Mouse (Mus musculus): ENCODE results near the gene Socs1.
"Not testable (repeated sequence)": the region's sequence is repeated elsewhere in the genome, so short reads cannot be mapped to it uniquely, and the experiment has no call there.

Gene Socs1

GRCm38 (mm10) chr16:10785371-10786231 is at the start of gene Socs1:
TSS of gene Socs1 (minus strand) at chr16:10785536.
- peak; percentile 42 to 71 for DNase-seq (ENCODE audit: low spot score in 2 of 2)

- DNase-seq (ENCODE audit: low spot score in 2 of 2): no peak
These were observed 49.2 kb upstream of the Socs1 start for GRCm38 (mm10) chr16:10834542-10834910.

GRCm38 (mm10) chr16:10828461-10828805 is 43.1 kb upstream of the Socs1 start:
- DNase-seq (ENCODE audit: low spot score in 2 of 2): no peak

- no peak for DNase-seq (ENCODE audit: low spot score in 2 of 2)
These were observed 42.6 kb upstream of the Socs1 start for GRCm38 (mm10) chr16:10827766-10828460.

- DNase-seq (ENCODE audit: low spot score in 2 of 2): no peak
These were observed 41.9 kb upstream of the Socs1 start for GRCm38 (mm10) chr16:10827269-10827668.

- no peak for DNase-seq (ENCODE audit: low spot score in 2 of 2)
These were observed 40.5 kb upstream of the Socs1 start for GRCm38 (mm10) chr16:10825840-10826239.

- DNase-seq (ENCODE audit: low spot score in 2 of 2): no peak
These were observed 39.2 kb upstream of the Socs1 start for GRCm38 (mm10) chr16:10824536-10824935.

DNA sequence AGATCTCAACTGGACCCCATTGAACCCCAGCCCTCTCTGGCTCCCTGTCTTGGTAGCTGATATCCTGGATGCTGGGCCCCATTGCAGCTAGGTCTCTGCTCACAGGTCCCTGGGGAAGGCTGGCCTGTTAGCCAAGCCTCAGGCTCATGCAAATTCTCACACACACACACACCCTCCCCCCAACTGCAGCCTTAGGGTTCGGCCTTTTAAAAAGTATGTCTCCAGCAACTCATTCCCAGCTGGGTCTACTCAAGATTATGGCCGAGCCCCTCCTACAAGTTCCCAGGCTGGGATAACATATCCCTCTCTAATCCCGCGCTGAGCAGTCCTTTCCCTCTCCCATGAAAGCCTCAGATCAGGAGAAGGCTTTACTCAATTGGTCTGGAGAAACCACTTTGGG is 36.1 kb upstream of the Socs1 start:
- no peak for DNase-seq (ENCODE audit: low spot score in 2 of 2)

GRCm38 (mm10) chr16:10819966-10820365 is 34.6 kb upstream of the Socs1 start:
- DNase-seq (ENCODE audit: low spot score in 2 of 2): no peak

GRCm38 (mm10) chr16:10818579-10819135 is 33.3 kb upstream of the Socs1 start:
- DNase-seq (ENCODE audit: low spot score in 2 of 2): no peak

DNA sequence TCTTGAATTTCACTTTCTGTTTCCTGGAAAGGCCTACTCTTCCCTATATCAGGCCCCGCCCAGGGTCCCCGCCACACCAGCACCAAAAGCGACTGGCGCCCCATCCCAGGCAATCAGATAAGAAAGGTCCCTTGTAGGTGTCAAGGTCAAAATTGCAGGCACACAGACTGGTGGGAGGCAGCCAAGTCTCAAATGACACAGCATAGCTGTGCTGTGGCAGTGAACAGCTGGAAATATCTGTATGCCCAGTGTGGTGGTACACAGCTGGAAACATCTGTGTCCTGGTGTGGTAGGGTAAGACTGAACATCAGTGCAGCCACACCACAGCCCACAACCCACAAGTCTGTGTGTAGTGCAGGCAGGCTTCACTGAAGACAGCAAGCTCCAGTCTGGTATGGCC is 29.5 kb upstream of the Socs1 start:
- DNase-seq (ENCODE audit: low spot score in 2 of 2): no peak

DNA sequence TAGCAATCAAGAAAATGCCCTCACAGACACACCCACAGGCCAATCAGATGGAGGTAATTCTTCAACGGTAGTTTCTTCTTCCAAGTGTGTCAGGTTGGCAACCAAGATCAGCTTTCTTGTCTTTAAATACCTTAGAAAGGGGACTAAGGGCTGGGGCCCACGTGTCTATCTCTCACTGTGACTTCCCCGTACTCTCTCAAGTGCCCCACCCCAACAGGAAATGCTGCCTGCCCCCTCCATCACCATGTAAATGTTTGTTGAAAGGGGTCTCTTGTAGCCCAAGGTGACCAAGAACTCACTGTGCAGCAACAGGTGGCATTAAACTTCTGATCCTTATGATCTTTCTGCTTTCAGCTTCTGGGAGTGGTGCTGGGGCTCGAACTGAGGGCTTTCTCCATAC is 28.4 kb upstream of the Socs1 start:
- DNase-seq (ENCODE audit: low spot score in 2 of 2): no peak

- DNase-seq (ENCODE audit: low spot score in 2 of 2): no peak
These were observed 27.6 kb upstream of the Socs1 start, which contains the start of gene Gm11172 for GRCm38 (mm10) chr16:10812865-10813371. TSS of gene Gm11172 (plus strand) at chr16:10812915.

DNA sequence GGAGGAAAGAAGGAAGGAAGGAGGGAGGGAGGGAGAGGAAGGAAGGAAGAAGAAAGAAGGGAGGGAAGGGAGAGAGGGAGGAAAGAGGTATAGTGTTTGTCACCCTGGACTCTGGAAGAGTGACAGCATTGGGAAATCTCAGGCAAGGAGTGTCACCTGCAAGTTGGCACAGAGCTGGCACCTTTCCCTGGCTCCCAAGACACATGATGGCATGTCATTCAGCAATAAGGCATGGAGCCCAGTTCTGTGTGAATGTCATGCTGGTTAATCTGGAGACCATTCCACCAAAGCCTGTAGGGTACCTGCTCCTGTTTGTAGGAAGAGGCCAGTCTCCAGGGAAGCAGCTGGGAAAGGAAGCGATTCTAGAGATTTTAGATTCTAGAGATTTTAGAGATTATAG is 25.0 kb upstream of the Socs1 start:
- no peak for DNase-seq (ENCODE audit: low spot score in 2 of 2)

- no peak for DNase-seq (ENCODE audit: low spot score in 2 of 2)
These were observed 20.6 kb upstream of the Socs1 start, which contains the start of gene Prm1 for GRCm38 (mm10) chr16:10805789-10806527. TSS of gene Prm1 (minus strand) at chr16:10805839.

GRCm38 (mm10) chr16:10802420-10802819 is 17.1 kb upstream of the Socs1 start:
- DNase-seq (ENCODE audit: low spot score in 2 of 2): not testable (repeated sequence)

- DNase-seq (ENCODE audit: low spot score in 2 of 2): no peak
These were observed 10.7 kb upstream of the Socs1 start, which contains the start of gene Prm2 for GRCm38 (mm10) chr16:10796034-10796433. TSS of gene Prm2 (minus strand) at chr16:10796134.

DNA sequence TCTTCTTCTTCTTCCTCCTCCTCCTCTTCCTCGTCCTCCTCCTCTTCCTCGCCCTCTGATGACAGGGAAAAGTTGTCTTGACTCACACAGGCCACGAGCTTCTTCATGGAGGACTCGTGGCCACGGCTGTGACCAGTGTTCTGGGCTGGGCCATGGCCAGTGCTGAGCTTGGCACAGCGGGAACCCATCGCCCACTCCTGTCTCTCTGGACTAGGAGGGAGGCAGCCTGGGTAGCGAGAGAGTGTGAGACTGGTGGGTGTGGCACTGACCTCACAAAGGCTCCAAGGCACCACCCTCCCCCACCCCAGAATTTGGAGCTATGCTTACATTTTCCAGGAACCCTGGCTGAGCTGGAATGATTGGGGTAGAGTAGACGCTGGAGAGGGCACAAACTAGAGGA is 5.4 kb upstream of the Socs1 start, which contains the start of gene Prm3:
Prm3 (minus strand) TSS at position 213 of the 400 bp plus-strand sequence.
- DNase-seq (ENCODE audit: low spot score in 2 of 2): no peak

DNA sequence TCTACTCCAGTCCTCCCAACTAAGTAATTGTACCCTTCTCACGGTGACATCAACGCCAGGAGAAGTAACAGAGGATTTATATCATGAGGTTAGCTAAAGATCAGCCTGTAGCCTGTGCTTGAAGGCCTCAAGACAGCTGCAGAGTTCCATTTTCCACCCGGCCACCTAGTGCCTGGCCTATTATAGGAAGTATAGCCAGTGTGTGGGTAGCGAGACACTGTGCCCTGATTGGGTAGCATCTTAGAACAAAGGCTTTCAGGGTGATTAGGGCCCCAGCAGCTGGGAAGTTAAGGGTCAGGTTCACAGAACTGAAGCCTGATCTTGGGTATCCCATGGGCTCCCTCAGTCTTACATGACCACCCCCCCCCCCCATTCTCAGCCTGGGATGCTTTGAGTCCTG is 3.5 kb upstream of the Socs1 start:
- DNase-seq (ENCODE audit: low spot score in 2 of 2): no peak

DNA sequence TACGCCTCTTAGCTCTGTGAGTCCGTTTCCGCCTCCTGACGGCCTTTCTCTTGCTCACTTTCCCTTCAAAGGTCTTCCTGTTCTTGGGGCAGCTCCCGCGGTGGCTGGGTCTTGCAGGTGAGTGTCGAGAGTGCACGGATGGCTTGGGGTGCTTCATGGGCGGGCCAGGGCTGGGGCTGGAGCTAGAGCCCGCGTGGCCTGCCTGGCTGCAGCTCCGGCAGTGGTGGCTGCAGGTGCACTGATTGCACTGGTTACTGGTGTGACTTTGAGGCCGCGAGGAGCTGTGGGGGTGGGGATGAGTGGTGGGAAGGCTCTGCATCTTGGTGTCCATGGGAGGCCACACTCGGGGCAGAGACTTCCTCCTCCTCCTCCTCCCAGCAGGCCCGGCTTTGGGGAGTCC is 2.9 kb upstream of the Socs1 start, which contains the start of gene Tnp2:
Tnp2 (minus strand) TSS at position 390 of the 400 bp plus-strand sequence.
- no peak for DNase-seq (ENCODE audit: low spot score in 2 of 2)

GRCm38 (mm10) chr16:10787548-10788058 is 2.3 kb upstream of the Socs1 start:
- DNase-seq (ENCODE audit: low spot score in 2 of 2): no peak
